Mouse (Mus musculus): ENCODE measurements around the gene Arhgef12.

- TF ChIP-seq CTCF (IDR thresholded peaks at IDR 0.05; ENCODE audit: control insufficient read depth, insufficient read depth, low read length) (no peak), POLR2A (IDR thresholded peaks at IDR 0.05; ENCODE audit: borderline replicate concordance, control insufficient read depth, low read depth, low read length) (no peak)
Measured at GRCm38 (mm10) chr9:43150075-43150474, 43.0 kb upstream of the Arhgef12 start.

All from bone marrow, adult 2 months (tissue).